Mouse (Mus musculus) small intestine, adult 2 months (tissue): ENCODE results near the gene Ak9.

Source experiments
- CTCF ChIP-seq: fragments of 200-500 bp; IDR thresholded peaks from 2 replicates; pipeline ENCODE4 v1.5.1; 2012; ENCODE audit warnings: low read depth, mild to moderate bottlenecking, control low read depth, inconsistent platforms, low read length, moderate library complexity, mixed read lengths; ENCODE audit not compliant: insufficient replicate concordance, insufficient read length; ENCODE audit errors: extremely low read depth
- POLR2A ChIP-seq: fragments of 200-500 bp; IDR thresholded peaks from 2 replicates; pipeline ENCODE4 v1.6.1; 2012; ENCODE audit warnings: low read depth, mild to moderate bottlenecking, control low read depth, inconsistent platforms, low read length, moderate library complexity

DNA sequence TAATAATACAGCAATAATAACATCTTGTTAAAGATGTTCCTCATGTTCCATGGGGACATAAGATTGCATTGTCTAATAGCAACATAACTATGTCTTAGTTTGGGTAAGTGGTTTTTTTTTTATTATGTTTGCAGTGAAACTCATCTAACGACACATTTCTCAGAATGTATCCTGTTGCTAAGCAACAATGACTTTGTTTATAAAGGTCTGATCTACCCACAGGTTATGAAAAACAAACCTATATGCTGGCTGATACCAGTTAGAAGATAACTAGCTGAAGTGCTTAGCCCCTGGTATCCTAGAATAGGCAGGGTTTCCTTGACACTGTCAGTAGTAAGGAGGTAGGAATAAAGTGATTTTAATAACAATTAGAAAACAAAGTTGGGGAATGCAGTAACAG, 15.7 kb upstream of the Ak9 start:
- TF ChIP-seq CTCF (no peak), POLR2A (no peak)
